In genomic region chr1:165925207-165925606, GRCm38 (mm10) we compare ENCODE assay signal across 35 mouse cellular contexts.
"Had no signal": no experiment of that assay in that cellular context is flagged by ENCODE, and none has a peak within 500 bp of the region (broad histone marks: within the 10 kb centered on the region; RNA-seq: fewer than 3 reads in every experiment).

No protein-coding gene starts in this region.

- DNase-seq: heart, postnatal 10 days; heart, postnatal 14 days; heart, postnatal 36 days; heart, postnatal 4 days; kidney, adult 11 months; kidney, adult 18-20 months; kidney, adult 2 months; kidney, adult 8-10 months; kidney, adult 9 months; kidney, postnatal 10 days; kidney, postnatal 14 days; kidney, postnatal 25 days; kidney, postnatal 36 days; kidney, postnatal 4 days; layer of hippocampus, adult 9-11 months; layer of hippocampus, postnatal 36 days had no signal

- H3K4me1 ChIP-seq: hindbrain, embryonic 10.5 days; hindbrain, embryonic 12.5 days; hindbrain, embryonic 13.5 days; hindbrain, embryonic 15.5 days; intestine, embryonic 15.5 days; kidney, embryonic 15.5 days had no signal

- H3K9ac ChIP-seq: heart, embryonic 12.5 days; heart, embryonic 13.5 days; heart, embryonic 15.5 days; hindbrain, embryonic 12.5 days; hindbrain, embryonic 13.5 days; hindbrain, embryonic 14.5 days; hindbrain, embryonic 15.5 days; intestine, embryonic 15.5 days; kidney, embryonic 15.5 days had no signal

- ATAC-seq: hindbrain, embryonic 16.5 days; hindbrain, postnatal 0 days; inflammation-experienced regulatory T-cells, adult 6 months; intestine, embryonic 15.5 days; intestine, embryonic 16.5 days; intestine, postnatal 0 days had no signal

- H3K9me3 ChIP-seq: heart, embryonic 10.5 days; heart, embryonic 12.5 days; heart, embryonic 13.5 days; heart, embryonic 15.5 days; hindbrain, embryonic 10.5 days; hindbrain, embryonic 12.5 days; hindbrain, embryonic 13.5 days; hindbrain, embryonic 15.5 days; intestine, embryonic 15.5 days; kidney, embryonic 15.5 days had no signal

- H3K27me3 ChIP-seq: heart, embryonic 12.5 days; heart, embryonic 13.5 days; heart, embryonic 15.5 days; hindbrain, embryonic 12.5 days; hindbrain, embryonic 13.5 days; hindbrain, embryonic 15.5 days; intestine, embryonic 15.5 days; kidney, embryonic 15.5 days had no signal

- H3K36me3 ChIP-seq: heart, embryonic 10.5 days; heart, embryonic 12.5 days; heart, embryonic 13.5 days; heart, embryonic 15.5 days; hindbrain, embryonic 12.5 days; hindbrain, embryonic 13.5 days; hindbrain, embryonic 15.5 days; intestine, embryonic 15.5 days; kidney, embryonic 15.5 days had no signal

- H3K4me3 ChIP-seq: heart, embryonic 10.5 days; heart, embryonic 12.5 days; heart, embryonic 13.5 days; heart, embryonic 15.5 days; hindbrain, embryonic 10.5 days; hindbrain, embryonic 12.5 days; hindbrain, embryonic 13.5 days; hindbrain, embryonic 15.5 days; intestine, embryonic 15.5 days; kidney, embryonic 15.5 days; layer of hippocampus, adult 2 months had no signal

- H3K27ac ChIP-seq: heart, embryonic 10.5 days; heart, embryonic 13.5 days; heart, embryonic 15.5 days; hindbrain, embryonic 10.5 days; hindbrain, embryonic 12.5 days; hindbrain, embryonic 13.5 days; hindbrain, embryonic 14.5 days; hindbrain, embryonic 15.5 days; hindbrain, postnatal 0 days; intestine, embryonic 15.5 days; kidney, embryonic 15.5 days; kidney, postnatal 0 days; layer of hippocampus, adult 2 months had no signal

- H3K4me2 ChIP-seq: heart, embryonic 11.5 days; heart, embryonic 12.5 days; heart, embryonic 13.5 days; heart, embryonic 15.5 days; hindbrain, embryonic 12.5 days; hindbrain, embryonic 13.5 days; hindbrain, embryonic 14.5 days; hindbrain, embryonic 15.5 days; intestine, embryonic 15.5 days; kidney, embryonic 15.5 days had no signal
